Mouse (Mus musculus) thymus, adult 2 months (tissue): ENCODE results near the gene Il12b. TPM values are rescaled to one million over a fixed set of nuclear protein-coding genes. Genes with fewer than 3 reads are reported as not detected.

ENCODE experiments used
- DNase-seq: peaks from one replicate; pipeline ENCODE4 v3.0.0; 2021
- H3K27ac ChIP-seq: fragments of 200-500 bp; 2 replicates; pipeline ENCODE4 v1.5.1; 2012; ENCODE audit warnings: low read length, control low read depth; ENCODE audit not compliant: control insufficient read depth, insufficient read depth
- H3K27me3 ChIP-seq: fragments of 200-500 bp; 2 replicates; pipeline ENCODE4 v1.6.1; 2012; ENCODE audit warnings: mild to moderate bottlenecking, low read length, moderate library complexity, mixed read lengths; ENCODE audit not compliant: control insufficient read depth, insufficient read depth
- H3K36me3 ChIP-seq: fragments of 200-500 bp; 2 replicates; pipeline ENCODE4 v1.6.1; 2012; ENCODE audit warnings: mild to moderate bottlenecking, low read length, moderate library complexity; ENCODE audit not compliant: control insufficient read depth, insufficient read depth
- H3K4me1 ChIP-seq: fragments of 200-500 bp; replicated peaks from 2 replicates; pipeline ENCODE4 v1.6.1; 2012; ENCODE audit warnings: low read length; ENCODE audit not compliant: control insufficient read depth, insufficient read depth
- H3K4me3 ChIP-seq: fragments of 200-500 bp; 2 replicates; pipeline ENCODE4 v1.5.1; 2012; ENCODE audit warnings: mild to moderate bottlenecking, low read length, control low read depth, moderate library complexity; ENCODE audit not compliant: control insufficient read depth, insufficient read depth
- CTCF ChIP-seq: fragments of 200-500 bp; IDR thresholded peaks from 2 replicates; pipeline ENCODE4 v1.5.1; 2012; ENCODE audit warnings: mild to moderate bottlenecking, control low read depth, low read length, moderate library complexity, borderline replicate concordance; ENCODE audit not compliant: control insufficient read depth, poor library complexity, insufficient read depth; ENCODE audit errors: extremely low read depth
- POLR2A ChIP-seq: fragments of 200-500 bp; IDR thresholded peaks from 2 replicates; pipeline ENCODE4 v1.6.1; 2012; ENCODE audit warnings: mild to moderate bottlenecking, low read length, control low read depth, moderate library complexity; ENCODE audit not compliant: control insufficient read depth, poor library complexity, insufficient read depth; ENCODE audit errors: extremely low read depth
- WGBS: fragments of 180-500 bp; shearing (Covaris S2); methylation state at CpG from one replicate; pipeline ENCODE4 v1.1.7; 2018; 5-methylcytosine and 5-hydroxymethylcytosine counted together
- polyA plus RNA-seq: library from polyadenylated mRNA; depleted of rRNA; stranded (reverse); fragments of >200 nt; gene quantifications from 2 replicates; pipeline ENCODE4 v1.2.3, GENCODE M21; 2012

Gene Il12b
- polyA plus RNA-seq, 1 experiment, result 4.5 TPM

GRCm38 (mm10) chr11:44397551-44397950 lies 2.3 kb upstream of the Il12b start:
- DNase-seq, result no peak
- Histone ChIP-seq H3K36me3 (no peaks in the 10 kb centered on the region), H3K4me3 (no peak overlapping the region), H3K27me3 (no peaks in the 10 kb centered on the region), H3K4me1 (peaks cover 7% of the 10 kb centered on the region), H3K27ac (no peak overlapping the region)
- 90% methylated on average over 3 of the region's 3 CpGs for WGBS
- TF ChIP-seq POLR2A, result no peak
- TF ChIP-seq CTCF, result no peak

GRCm38 (mm10) chr11:44398356-44398755 lies 1.5 kb upstream of the Il12b start:
- no peak for DNase-seq
- no peak overlapping the region for H3K27ac ChIP-seq
- H3K4me1 ChIP-seq, result peaks cover 7% of the 10 kb centered on the region
- 99% methylated on average over 6 of the region's 6 CpGs for WGBS
- no peaks in the 10 kb centered on the region for H3K27me3 ChIP-seq
- TF ChIP-seq POLR2A (no peak), CTCF (no peak)
- H3K4me3 ChIP-seq, result no peak overlapping the region
- no peaks in the 10 kb centered on the region for H3K36me3 ChIP-seq

GRCm38 (mm10) chr11:44398782-44399225 lies 1.1 kb upstream of the Il12b start:
- H3K27ac ChIP-seq, result no peak overlapping the region
- WGBS, result 10% methylated on average over 20 of the region's 20 CpGs
- H3K4me3 ChIP-seq, result no peak overlapping the region
- peaks cover 7% of the 10 kb centered on the region for H3K4me1 ChIP-seq
- peak; percentile 73 for DNase-seq
- no peaks in the 10 kb centered on the region for H3K27me3 ChIP-seq
- H3K36me3 ChIP-seq, result no peaks in the 10 kb centered on the region
- TF ChIP-seq POLR2A (no peak), CTCF (peak; percentile 74; the same call in 1 of the 2 replicates)

- no peak overlapping the region for H3K4me3 ChIP-seq
- H3K36me3 ChIP-seq, result no peaks in the 10 kb centered on the region
- H3K27ac ChIP-seq, result no peak overlapping the region
- 0 out of 2 replicates have a peak, but pooled peaks cover 3% of the 10 kb centered on the region for H3K4me1 ChIP-seq
- TF ChIP-seq POLR2A (no peak), CTCF (no peak)
- H3K27me3 ChIP-seq, result no peaks in the 10 kb centered on the region
- 68% methylated on average over 5 of the region's 5 CpGs for WGBS
- DNase-seq, result no peak
These were observed 2.0 kb downstream of the Il12b start for GRCm38 (mm10) chr11:44401635-44402548.

GRCm38 (mm10) chr11:44405113-44405512 lies 5.2 kb downstream of the Il12b start:
- 63% methylated on average over 4 of the region's 4 CpGs for WGBS
- Histone ChIP-seq H3K4me3 (no peak overlapping the region), H3K36me3 (no peaks in the 10 kb centered on the region), H3K4me1 (no peaks in the 10 kb centered on the region), H3K27me3 (no peaks in the 10 kb centered on the region), H3K27ac (no peak overlapping the region)
- DNase-seq, result no peak
- TF ChIP-seq CTCF, result no peak

- DNase-seq, result no peak
- no peak for TF ChIP-seq POLR2A
- TF ChIP-seq CTCF, result no peak
- 97% methylated on average over 1 of the region's 1 CpGs for WGBS
- no peak overlapping the region for H3K27ac ChIP-seq
- no peak overlapping the region for H3K4me3 ChIP-seq
- H3K36me3 ChIP-seq, result no peaks in the 10 kb centered on the region
- no peaks in the 10 kb centered on the region for H3K4me1 ChIP-seq
- no peaks in the 10 kb centered on the region for H3K27me3 ChIP-seq
These were observed 6.1 kb downstream of the Il12b start for GRCm38 (mm10) chr11:44405961-44406360.

GRCm38 (mm10) chr11:44406457-44406856 lies 6.6 kb downstream of the Il12b start:
- TF ChIP-seq POLR2A (no peak), CTCF (no peak)
- Histone ChIP-seq H3K27me3 (no peaks in the 10 kb centered on the region), H3K4me3 (no peak overlapping the region), H3K36me3 (no peaks in the 10 kb centered on the region), H3K4me1 (no peaks in the 10 kb centered on the region), H3K27ac (no peak overlapping the region)
- no peak for DNase-seq
- WGBS, result 97% methylated on average over 5 of the region's 5 CpGs
